Mouse (Mus musculus) kidney, embryonic 15.5 days (tissue): ENCODE measurements at regions not wholly inside any gene's neighbourhood (a gene's known extent, or its start where the extent isn't known, plus 50 kb on each side); places are given as distances from the start of the nearest gene placed in this dataset.

Experiments used
- ATAC-seq: fragments of 200-750 bp; cut with Nextera tagmentation; replicated peaks from 2 replicates; pipeline ENCODE4 v1.8.0; 2017; ENCODE audit warnings: moderate TSS enrichment; ENCODE audit not compliant: low FRiP score
- H3K27ac ChIP-seq: fragments of 300-500 bp; sonication (generic); 2 replicates; pipeline ENCODE4 v1.5.1; 2015; ENCODE audit warnings: mild to moderate bottlenecking, inconsistent platforms
- H3K27me3 ChIP-seq: fragments of 300-500 bp; sonication (generic); 2 replicates; pipeline ENCODE4 v1.6.1; 2015; ENCODE audit warnings: inconsistent platforms
- H3K36me3 ChIP-seq: fragments of 300-500 bp; sonication (generic); 2 replicates; pipeline ENCODE4 v1.6.1; 2015; ENCODE audit warnings: inconsistent platforms
- H3K4me1 ChIP-seq: fragments of 300-500 bp; sonication (generic); 2 replicates; pipeline ENCODE4 v1.6.1; 2015; ENCODE audit warnings: inconsistent platforms
- H3K4me2 ChIP-seq: fragments of 300-500 bp; sonication (generic); 2 replicates; pipeline ENCODE4 v1.6.1; 2015; ENCODE audit warnings: moderate library complexity, mild to moderate bottlenecking, inconsistent platforms
- H3K4me3 ChIP-seq: fragments of 300-500 bp; sonication (generic); replicated peaks from 2 replicates; pipeline ENCODE4 v1.5.1; 2015; ENCODE audit warnings: mild to moderate bottlenecking, inconsistent platforms
- H3K9ac ChIP-seq: fragments of 300-500 bp; sonication (generic); 2 replicates; pipeline ENCODE4 v1.6.1; 2015; ENCODE audit warnings: mild to moderate bottlenecking, inconsistent platforms
- H3K9me3 ChIP-seq: fragments of 300-500 bp; sonication (generic); replicated peaks from 2 replicates; pipeline ENCODE4 v1.6.1; 2016; ENCODE audit warnings: inconsistent platforms
- WGBS: fragments of 180-500 bp; shearing (Covaris S2); methylation state at CpG from one replicate; pipeline ENCODE4 v1.1.7; 2015; ENCODE audit warnings: mixed read lengths; 5-methylcytosine and 5-hydroxymethylcytosine counted together

GRCm38 (mm10) chr4:9935949-9936348 is 938.3 kb upstream of the 2610301B20Rik start:
- no peak overlapping the region for H3K27ac ChIP-seq
- ATAC-seq: no peak
- WGBS: 30% methylated on average over 3 of the region's 3 CpGs

DNA sequence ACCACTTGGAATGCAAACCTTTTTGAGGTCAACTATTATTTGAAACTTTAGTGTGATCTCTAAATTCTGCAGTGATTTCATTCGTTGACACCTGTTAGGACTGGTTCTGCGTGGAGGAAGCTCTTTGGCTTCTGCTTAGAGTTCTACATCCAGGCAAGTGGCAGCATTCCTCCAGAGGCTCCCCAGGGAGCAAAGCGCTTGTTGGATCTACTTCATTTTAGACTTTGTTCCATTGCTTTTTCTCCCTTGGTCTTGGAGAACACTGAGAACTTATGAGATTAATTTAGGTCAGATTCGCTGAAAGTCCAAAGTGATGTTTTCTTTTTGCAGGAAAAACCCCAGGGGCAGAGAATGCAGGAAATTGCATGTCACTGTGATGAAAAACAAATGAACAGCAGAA is 922.9 kb upstream of the 2610301B20Rik start:
- no peak for ATAC-seq
- Histone ChIP-seq H3K27ac (no peak overlapping the region), H3K4me3 (no peak overlapping the region), H3K4me1 (no peaks in the 10 kb centered on the region), H3K4me2 (no peak overlapping the region), H3K9ac (no peak overlapping the region), H3K27me3 (no peaks in the 10 kb centered on the region), H3K36me3 (no peaks in the 10 kb centered on the region), H3K9me3 (no peaks in the 10 kb centered on the region)
- 83% methylated on average over 4 of the region's 4 CpGs for WGBS

More at GRCm38 (mm10) chr4:9935949-9936348, 938.3 kb upstream of the 2610301B20Rik start:
- Histone ChIP-seq H3K36me3 (no peaks in the 10 kb centered on the region), H3K4me3 (no peak overlapping the region), H3K9ac (no peak overlapping the region), H3K4me1 (no peaks in the 10 kb centered on the region), H3K4me2 (no peak overlapping the region), H3K9me3 (no peaks in the 10 kb centered on the region), H3K27me3 (no peaks in the 10 kb centered on the region)

GRCm38 (mm10) chr4:9974631-9975030 is 899.7 kb upstream of the 2610301B20Rik start:
- H3K4me2 ChIP-seq: no peak overlapping the region
- no peaks in the 10 kb centered on the region for H3K9me3 ChIP-seq
- H3K36me3 ChIP-seq: no peaks in the 10 kb centered on the region
- no peak for ATAC-seq
- H3K27ac ChIP-seq: no peak overlapping the region
- H3K4me1 ChIP-seq: no peaks in the 10 kb centered on the region
- H3K9ac ChIP-seq: no peak overlapping the region
- no peaks in the 10 kb centered on the region for H3K27me3 ChIP-seq
- H3K4me3 ChIP-seq: no peak overlapping the region

DNA sequence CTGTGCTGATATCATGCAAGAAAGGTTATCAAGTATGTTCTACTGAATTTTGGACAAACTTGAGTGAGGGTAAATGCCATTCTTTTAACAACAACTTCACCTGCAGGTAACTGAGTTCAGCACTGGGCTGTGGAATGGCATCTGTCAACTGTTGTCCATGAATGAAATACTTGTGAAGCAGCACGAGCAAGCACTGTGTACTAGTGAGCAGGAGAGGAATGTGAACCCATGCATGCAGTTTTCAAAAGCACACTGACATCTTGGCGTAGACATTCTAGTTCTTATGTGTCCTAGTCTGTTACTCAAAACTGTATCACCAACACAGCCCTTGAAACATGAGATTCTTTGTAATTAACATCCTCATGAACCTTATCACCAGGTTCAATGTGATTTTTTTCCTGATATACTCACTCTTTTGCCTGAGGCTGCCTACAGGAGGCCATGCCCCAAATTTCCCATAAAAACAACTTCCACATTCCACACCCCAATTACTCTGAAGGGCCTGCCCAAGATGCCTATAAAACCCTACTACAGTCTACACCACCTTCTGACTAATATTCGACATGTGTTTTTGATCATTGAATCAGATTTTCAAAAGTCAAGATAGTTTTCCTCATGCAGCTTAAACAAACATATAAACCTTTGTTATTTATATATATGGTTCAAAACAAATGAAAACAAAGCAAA is 892.8 kb upstream of the 2610301B20Rik start:
- Histone ChIP-seq H3K9me3 (no peaks in the 10 kb centered on the region), H3K4me3 (no peak overlapping the region), H3K27me3 (no peaks in the 10 kb centered on the region), H3K9ac (no peak overlapping the region), H3K27ac (no peak overlapping the region), H3K4me2 (no peak overlapping the region), H3K4me1 (no peaks in the 10 kb centered on the region), H3K36me3 (no peaks in the 10 kb centered on the region)
- ATAC-seq: no peak
- WGBS: 55% methylated on average over 3 of the region's 3 CpGs

- 57% methylated on average over 7 of the region's 7 CpGs for WGBS
- H3K4me2 ChIP-seq: no peak overlapping the region
- H3K36me3 ChIP-seq: no peaks in the 10 kb centered on the region
- no peaks in the 10 kb centered on the region for H3K27me3 ChIP-seq
- no peaks in the 10 kb centered on the region for H3K9me3 ChIP-seq
- no peak overlapping the region for H3K4me3 ChIP-seq
- ATAC-seq: no peak
- no peaks in the 10 kb centered on the region for H3K4me1 ChIP-seq
- no peak overlapping the region for H3K27ac ChIP-seq
- H3K9ac ChIP-seq: no peak overlapping the region
Observed at GRCm38 (mm10) chr4:9982786-9983525, 891.3 kb upstream of the 2610301B20Rik start.

DNA sequence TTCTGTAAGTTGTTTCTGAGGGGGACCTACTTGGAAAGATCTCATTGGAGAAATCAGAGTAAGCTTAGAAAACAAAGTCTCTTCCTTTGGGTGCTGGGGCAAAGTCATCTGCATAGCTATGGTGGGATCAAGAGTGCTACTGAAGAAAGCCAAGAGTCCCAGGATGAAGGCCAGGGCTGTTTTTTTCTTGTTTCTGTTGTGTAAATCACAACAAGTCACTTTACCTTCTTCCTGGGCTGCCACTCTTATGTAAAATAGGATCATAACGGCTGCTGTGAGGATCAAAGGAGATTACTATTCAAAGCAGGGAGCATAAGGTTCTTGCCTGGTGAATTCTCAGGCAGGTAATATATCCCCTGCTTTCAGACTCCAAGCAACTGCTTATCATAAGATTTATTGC is 880.4 kb upstream of the 2610301B20Rik start:
- no peaks in the 10 kb centered on the region for H3K9me3 ChIP-seq
- no peaks in the 10 kb centered on the region for H3K4me1 ChIP-seq
- no peaks in the 10 kb centered on the region for H3K27me3 ChIP-seq
- 14% methylated on average over 1 of the region's 1 CpGs for WGBS
- no peak overlapping the region for H3K4me2 ChIP-seq
- H3K27ac ChIP-seq: no peak overlapping the region
- no peak overlapping the region for H3K9ac ChIP-seq
- no peaks in the 10 kb centered on the region for H3K36me3 ChIP-seq
- H3K4me3 ChIP-seq: no peak overlapping the region
- ATAC-seq: no peak

- 67% methylated on average over 1 of the region's 1 CpGs for WGBS
Observed at GRCm38 (mm10) chr4:9994466-9994865, 879.8 kb upstream of the 2610301B20Rik start.

GRCm38 (mm10) chr4:10030316-10030715 is 844.0 kb upstream of the 2610301B20Rik start:
- Histone ChIP-seq H3K4me2 (no peak overlapping the region), H3K4me3 (no peak overlapping the region), H3K4me1 (no peaks in the 10 kb centered on the region), H3K27me3 (no peaks in the 10 kb centered on the region), H3K9ac (no peak overlapping the region), H3K9me3 (no peaks in the 10 kb centered on the region), H3K27ac (no peak overlapping the region), H3K36me3 (no peaks in the 10 kb centered on the region)
- ATAC-seq: no peak

More at GRCm38 (mm10) chr4:9994466-9994865, 879.8 kb upstream of the 2610301B20Rik start:
- Histone ChIP-seq H3K36me3 (no peaks in the 10 kb centered on the region), H3K27ac (no peak overlapping the region), H3K9me3 (no peaks in the 10 kb centered on the region), H3K9ac (no peak overlapping the region), H3K4me3 (no peak overlapping the region), H3K4me1 (no peaks in the 10 kb centered on the region), H3K4me2 (no peak overlapping the region), H3K27me3 (no peaks in the 10 kb centered on the region)
- ATAC-seq: no peak

DNA sequence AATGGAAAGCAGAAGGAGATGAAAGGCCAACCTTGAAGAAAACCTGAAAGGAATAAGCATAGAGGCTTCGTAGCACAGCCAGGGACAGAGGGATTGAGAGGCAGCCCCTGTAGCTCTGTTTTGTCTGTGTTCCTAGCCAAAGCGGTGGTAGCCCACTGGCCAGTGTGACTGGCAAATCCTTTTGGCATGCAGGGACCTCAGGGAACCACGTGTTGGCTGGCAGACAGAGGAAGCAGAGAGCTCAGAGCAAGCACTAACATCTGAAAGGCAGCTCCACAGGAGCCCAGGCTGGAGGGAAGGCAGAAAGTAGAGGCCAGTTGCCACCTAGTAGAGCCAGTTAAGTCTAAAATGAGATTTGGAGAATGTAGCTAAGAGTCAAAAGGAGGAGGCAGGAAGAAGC is 842.5 kb upstream of the 2610301B20Rik start:
- 40% methylated on average over 3 of the region's 3 CpGs for WGBS
- no peak for ATAC-seq
- H3K9me3 ChIP-seq: no peaks in the 10 kb centered on the region

DNA sequence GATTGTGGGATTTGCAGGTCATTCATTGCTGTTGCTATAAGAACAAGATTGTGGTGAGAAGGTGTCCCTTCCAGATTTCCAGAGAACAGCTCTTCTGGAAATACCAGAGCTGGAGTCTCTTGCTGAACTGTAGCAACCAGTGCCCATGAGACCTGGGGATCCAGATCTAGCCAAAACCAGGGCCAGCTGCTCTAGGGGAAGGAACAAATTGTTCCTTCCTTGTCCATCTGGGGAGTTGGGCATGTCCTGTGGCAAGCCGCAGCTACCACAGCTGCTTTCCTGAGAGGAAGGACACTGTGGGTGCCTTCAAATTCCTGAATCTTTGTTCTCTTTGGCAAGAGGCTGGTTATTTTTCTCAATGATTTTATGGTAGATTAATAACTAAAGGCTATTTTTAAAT is 839.0 kb upstream of the 2610301B20Rik start:
- H3K9me3 ChIP-seq: no peaks in the 10 kb centered on the region
- WGBS: 81% methylated on average over 1 of the region's 1 CpGs

More for the DNA sequence above, 842.5 kb upstream of the 2610301B20Rik start:
- Histone ChIP-seq H3K27me3 (no peaks in the 10 kb centered on the region), H3K4me3 (no peak overlapping the region), H3K9ac (no peak overlapping the region), H3K36me3 (no peaks in the 10 kb centered on the region), H3K4me2 (no peak overlapping the region), H3K4me1 (no peaks in the 10 kb centered on the region), H3K27ac (no peak overlapping the region)

GRCm38 (mm10) chr4:10041301-10042093 is 832.8 kb upstream of the 2610301B20Rik start:
- Histone ChIP-seq H3K36me3 (no peaks in the 10 kb centered on the region), H3K4me3 (no peak overlapping the region), H3K9me3 (no peaks in the 10 kb centered on the region), H3K9ac (no peak overlapping the region), H3K27me3 (no peaks in the 10 kb centered on the region), H3K4me1 (no peaks in the 10 kb centered on the region), H3K4me2 (no peak overlapping the region), H3K27ac (no peak overlapping the region)
- ATAC-seq: no peak
- 60% methylated on average over 2 of the region's 2 CpGs for WGBS

More for the DNA sequence above, 839.0 kb upstream of the 2610301B20Rik start:
- ATAC-seq: no peak
- H3K9ac ChIP-seq: no peak overlapping the region
- H3K27me3 ChIP-seq: no peaks in the 10 kb centered on the region
- H3K27ac ChIP-seq: no peak overlapping the region
- H3K4me1 ChIP-seq: no peaks in the 10 kb centered on the region
- no peaks in the 10 kb centered on the region for H3K36me3 ChIP-seq
- H3K4me2 ChIP-seq: no peak overlapping the region
- H3K4me3 ChIP-seq: no peak overlapping the region

- no peaks in the 10 kb centered on the region for H3K36me3 ChIP-seq
- no peaks in the 10 kb centered on the region for H3K9me3 ChIP-seq
- no peak overlapping the region for H3K4me2 ChIP-seq
- H3K27me3 ChIP-seq: no peaks in the 10 kb centered on the region
- no peaks in the 10 kb centered on the region for H3K4me1 ChIP-seq
- H3K9ac ChIP-seq: no peak overlapping the region
- H3K27ac ChIP-seq: no peak overlapping the region
- no peak overlapping the region for H3K4me3 ChIP-seq
- 83% methylated on average over 1 of the region's 1 CpGs for WGBS
- no peak for ATAC-seq
Observed at GRCm38 (mm10) chr4:10048770-10049169, 825.5 kb upstream of the 2610301B20Rik start.
